Mouse (Mus musculus) MEL (cell line): Measurements from ENCODE around the gene Rpl36-ps4.

ENCODE experiments used
- CTCF ChIP-seq, 3 experiments: IDR thresholded peaks in 2 of 3; conservative IDR thresholded peaks in 1 of 3; 2 replicates each; pipeline ENCODE4 v1.5.1; 2011 to 2012; ENCODE audit warnings: low read length in 3 of 3, low read depth in 2 of 3, mild to moderate bottlenecking in 2 of 3, improper control_type of control experiment in 1 of 3, inconsistent platforms in 1 of 3, mixed read lengths in 1 of 3, moderate library complexity in 1 of 3; ENCODE audit not compliant: control insufficient read depth in 1 of 3, insufficient read depth in 1 of 3, poor library complexity in 1 of 3, severe bottlenecking in 1 of 3
- EP300 ChIP-seq, 2 experiments: IDR thresholded peaks; 2 replicates each; pipeline ENCODE4 v1.6.1; 2011; ENCODE audit warnings: improper control_type of control experiment in 2 of 2, low read length in 2 of 2, low read depth in 1 of 2, mild to moderate bottlenecking in 1 of 2
- GATA1 ChIP-seq: IDR thresholded peaks from 2 replicates; pipeline ENCODE4 v1.6.1; 2011; ENCODE audit warnings: low read depth, low read length, improper control_type of control experiment
- POLR2A ChIP-seq, 2 experiments: IDR thresholded peaks; 2 replicates each; pipeline ENCODE4 v1.6.1; 2011 to 2012; ENCODE audit warnings: low read length in 2 of 2, mild to moderate bottlenecking in 2 of 2, control low read depth in 1 of 2, improper control_type of control experiment in 1 of 2, low read depth in 1 of 2, moderate library complexity in 1 of 2; ENCODE audit not compliant: control insufficient read depth in 1 of 2, insufficient read depth in 1 of 2, poor library complexity in 1 of 2
- UBTF ChIP-seq: IDR thresholded peaks from 2 replicates; pipeline ENCODE4 v1.6.1; 2012; ENCODE audit warnings: low read depth, mild to moderate bottlenecking, inconsistent platforms, low read length, improper control_type of control experiment, moderate library complexity, borderline replicate concordance; ENCODE audit not compliant: insufficient read depth

- TF ChIP-seq EP300 (IDR thresholded peaks at IDR 0.05; ENCODE audit: low read depth in 1 of 2, low read length in 2 of 2) (no peak), CTCF (IDR thresholded peaks at IDR 0.05 in 2 of 3, conservative IDR thresholded peaks at IDR 0.05 in 1 of 3; ENCODE audit: control insufficient read depth in 1 of 3, insufficient read depth in 1 of 3, low read depth in 2 of 3, low read length in 3 of 3, poor library complexity in 1 of 3, severe bottlenecking in 1 of 3) (no peak), UBTF (no peak), GATA1 (no peak), POLR2A (IDR thresholded peaks at IDR 0.05; ENCODE audit: control insufficient read depth in 1 of 2, insufficient read depth in 1 of 2, low read depth in 1 of 2, low read length in 2 of 2, poor library complexity in 1 of 2) (no peak)
Observed at GRCm38 (mm10) chr17:87903725-87904124, 17.1 kb upstream of the Rpl36-ps4 start.
